Mouse (Mus musculus) liver (tissue): ENCODE measurements around the gene Tbk1.

Source experiments
- DNase-seq: peaks from one replicate; pipeline ENCODE4 v3.0.0-alpha.2; 2020; ENCODE audit warnings: mixed read lengths

Gene Tbk1

DNA sequence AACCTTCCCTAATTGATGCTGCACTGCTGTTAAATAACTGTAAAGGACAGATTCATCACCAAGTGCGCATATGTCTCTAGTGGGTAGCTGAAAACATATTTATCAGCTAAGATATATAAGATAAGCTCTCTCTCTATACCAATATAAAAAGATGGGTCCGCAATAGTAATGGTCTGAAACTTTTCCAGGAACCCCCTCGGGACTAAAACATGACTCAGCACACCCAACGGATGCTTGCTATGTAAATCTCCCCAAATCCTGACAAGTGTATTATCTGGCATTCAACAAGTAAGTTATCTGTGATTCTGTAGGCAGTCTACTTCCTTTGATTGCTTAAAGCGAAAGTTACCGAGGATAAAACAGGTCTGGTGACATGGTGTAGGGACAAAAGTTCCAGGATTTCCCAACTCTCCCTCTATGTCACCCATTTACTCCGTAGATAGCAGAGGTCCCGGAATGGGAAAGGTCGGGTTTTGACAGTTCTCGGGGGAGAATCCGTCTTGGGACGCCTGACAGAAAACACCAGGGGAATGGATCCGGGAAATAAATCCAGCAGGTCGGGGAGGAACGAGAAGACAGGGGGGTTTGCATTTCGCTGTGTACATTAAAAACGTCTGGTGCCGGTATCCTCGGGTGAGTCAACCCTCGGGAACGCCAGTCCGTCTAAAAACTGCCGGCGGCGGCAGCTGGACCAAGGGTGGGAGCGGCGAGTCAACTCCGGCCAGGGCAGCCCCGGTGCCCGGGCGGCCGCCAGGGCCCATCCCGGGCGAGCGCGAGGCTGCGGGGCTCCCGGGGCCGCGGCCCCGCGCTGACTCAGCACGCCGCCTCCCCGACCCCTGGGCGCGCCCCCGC is 570 bp downstream of the Tbk1 start:
- peak; percentile 36 for DNase-seq

DNA sequence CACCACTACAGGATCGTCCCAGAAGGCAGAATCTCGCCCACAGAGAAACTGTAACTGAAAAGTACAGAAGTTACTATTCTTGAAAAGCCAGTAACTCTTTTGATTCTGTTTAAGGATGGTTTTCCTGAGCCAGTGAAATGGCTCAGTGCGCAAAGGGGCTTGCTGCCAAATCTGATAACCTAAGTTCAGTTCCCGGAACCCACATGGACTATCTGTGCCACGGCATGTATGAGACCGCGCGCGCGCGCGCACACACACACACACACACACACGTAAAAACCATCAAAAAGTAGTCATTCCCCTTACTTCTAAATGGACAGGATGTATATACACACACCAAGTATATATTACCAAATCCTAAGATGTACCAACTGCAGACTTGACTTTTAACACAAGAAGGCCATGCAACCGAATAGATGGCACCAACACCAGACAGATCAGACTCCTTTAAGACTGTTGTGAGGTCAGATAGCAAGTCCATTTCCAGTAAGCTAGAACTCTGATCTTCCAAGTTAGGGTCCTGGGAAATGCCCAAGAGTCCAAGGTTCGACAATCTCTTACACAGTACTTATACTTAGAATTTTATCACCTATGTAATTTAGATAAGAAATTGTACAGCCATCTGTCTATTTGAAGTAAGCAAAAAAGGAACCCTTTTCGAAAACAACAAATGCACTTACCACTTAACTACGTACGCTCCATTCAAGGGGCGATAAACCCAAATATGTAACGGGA is 1.4 kb downstream of the Tbk1 start:
- no peak for DNase-seq

DNA sequence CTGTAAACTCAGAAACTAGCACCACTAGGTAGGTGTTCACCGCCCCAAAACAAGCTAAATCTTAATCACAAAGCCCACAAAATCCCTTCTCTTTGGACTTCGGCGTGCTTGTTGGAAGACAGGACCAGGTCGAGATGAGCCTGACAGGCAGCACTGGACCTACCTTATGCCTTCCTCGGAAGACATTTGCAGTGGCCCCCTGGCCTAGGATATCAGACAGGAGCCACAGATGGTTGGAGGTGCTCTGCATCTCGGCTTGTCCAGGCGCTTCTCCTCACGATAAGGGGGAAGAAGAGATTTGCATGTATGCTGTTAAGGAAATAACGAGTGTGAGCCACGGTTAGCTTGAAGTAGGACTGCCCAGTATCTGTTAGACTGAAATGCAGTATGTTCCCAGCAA is 2.6 kb downstream of the Tbk1 start:
- no peak for DNase-seq

DNA sequence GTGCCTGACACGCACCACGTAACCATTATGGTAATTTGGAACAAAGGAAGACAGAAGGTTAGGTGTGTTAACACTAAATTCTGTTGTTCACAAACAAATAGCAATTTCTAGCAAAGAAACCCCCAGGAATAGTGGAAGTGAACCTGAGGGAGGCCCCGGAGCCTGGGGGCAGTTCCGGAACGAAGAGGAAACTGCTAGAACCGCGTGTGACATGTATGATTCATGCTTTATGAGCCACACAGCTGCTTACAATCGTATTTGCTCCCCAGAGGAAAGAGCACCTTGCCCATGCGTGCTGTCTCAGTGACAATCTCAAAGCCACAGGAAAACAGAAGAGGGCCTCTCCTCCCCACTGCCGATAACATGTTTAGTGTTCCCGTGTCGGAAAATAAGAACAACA is 3.6 kb downstream of the Tbk1 start:
- DNase-seq, result no peak

DNA sequence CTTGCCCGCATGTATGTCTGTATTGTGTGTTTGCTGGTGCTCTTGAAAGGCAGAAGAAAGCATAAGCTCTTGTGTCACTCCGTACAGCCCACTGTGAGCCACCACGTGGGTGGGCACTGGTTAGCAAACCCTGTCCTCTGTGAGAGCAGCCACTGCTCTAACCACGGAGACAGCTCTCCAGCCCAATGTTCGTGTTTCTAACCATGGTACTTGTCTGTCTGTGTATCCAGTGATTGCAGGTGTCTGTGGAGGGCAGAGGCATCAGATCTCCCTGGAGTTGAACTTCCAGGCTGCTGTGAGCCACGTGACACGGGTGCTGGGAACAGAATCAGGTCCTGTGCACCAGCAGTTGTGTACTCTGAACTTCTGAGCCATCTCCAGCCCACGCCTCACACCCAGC is 4.3 kb downstream of the Tbk1 start:
- DNase-seq, result no peak

DNA sequence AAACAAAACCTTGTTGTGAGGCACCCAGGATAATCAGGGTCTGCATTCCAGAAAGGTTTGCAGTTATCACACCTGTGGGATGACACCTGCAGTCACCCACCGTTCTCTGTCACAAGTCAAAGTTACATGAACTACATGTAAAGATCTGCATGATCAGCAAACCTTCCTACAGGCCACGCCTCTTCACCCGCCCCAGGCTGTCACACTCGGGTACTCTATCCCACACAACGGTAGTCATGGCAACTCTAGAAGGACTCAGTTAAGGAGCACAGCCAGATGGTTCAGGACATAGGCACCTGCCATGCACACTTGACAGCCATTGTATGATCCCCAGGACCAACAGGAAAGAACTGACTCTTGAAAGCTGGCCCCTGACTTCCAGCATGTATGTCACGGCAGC is 5.2 kb downstream of the Tbk1 start:
- DNase-seq, result no peak

DNA sequence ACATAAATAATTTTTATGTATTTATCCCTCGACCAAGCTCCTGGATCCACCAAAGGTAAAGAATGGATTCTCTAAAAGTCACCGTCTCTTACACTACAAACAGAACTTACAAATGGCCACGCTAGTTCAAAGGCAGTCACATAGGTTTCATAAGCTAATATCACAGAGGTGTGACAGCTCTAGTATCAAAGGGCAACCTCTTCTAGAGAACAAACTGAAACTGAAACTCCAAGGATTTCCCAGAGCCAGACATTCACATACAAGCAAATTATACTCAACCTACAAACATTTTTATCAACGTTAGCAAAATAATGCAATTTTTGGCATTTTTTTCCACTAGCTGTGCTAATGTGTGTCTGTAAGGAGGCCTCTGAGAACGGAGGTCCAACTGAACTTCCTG is 6.2 kb downstream of the Tbk1 start:
- no peak for DNase-seq

DNA sequence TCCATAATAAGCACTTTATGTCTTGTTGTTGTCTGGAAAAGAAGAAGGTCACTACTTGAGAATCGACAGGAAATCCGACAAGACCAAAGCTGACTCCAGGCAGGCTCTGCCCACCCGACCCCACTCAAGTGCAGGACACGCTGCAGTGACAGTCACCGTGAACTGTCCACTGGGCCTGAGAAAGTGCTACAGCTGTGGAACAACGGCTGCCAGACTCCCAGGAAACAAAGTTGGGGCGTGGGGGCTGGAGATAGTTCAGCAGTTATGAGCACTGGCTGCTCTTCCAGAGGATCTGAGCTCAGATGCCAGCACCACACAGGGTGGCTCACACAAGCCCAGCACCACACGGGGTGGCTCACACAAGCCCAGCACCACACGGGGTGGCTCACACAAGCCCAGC is 10.2 kb downstream of the Tbk1 start:
- DNase-seq, result no peak

DNA sequence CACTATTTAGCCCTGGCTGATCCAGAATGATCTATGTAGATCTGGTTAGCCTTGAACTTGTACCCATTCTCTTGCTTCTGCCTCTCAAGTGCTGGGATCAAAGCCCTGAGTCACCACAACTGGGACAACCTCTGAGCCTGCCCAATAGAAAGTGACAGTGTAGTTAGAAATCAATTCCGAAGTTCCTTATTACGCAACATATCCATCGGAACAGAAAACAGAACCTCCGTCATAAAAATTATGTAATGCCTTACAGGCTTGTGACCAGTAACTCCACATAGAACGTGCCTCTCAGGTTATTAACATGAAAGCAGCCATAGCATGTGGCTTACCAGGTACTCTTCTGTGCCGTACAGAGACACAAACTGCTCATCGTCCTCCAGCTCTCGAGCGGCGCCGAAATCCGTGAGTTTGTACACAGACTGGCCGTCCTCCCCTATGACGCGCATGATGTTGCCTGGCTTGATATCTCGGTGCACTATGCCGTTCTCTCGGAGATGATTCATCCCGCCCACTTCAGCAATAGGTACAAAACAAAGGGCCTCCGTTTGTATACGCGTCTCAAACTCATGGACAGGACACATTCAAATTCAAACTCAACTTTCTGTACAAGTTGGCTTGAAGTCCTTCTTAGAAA is 15.0 kb downstream of the Tbk1 start:
- DNase-seq, result no peak

DNA sequence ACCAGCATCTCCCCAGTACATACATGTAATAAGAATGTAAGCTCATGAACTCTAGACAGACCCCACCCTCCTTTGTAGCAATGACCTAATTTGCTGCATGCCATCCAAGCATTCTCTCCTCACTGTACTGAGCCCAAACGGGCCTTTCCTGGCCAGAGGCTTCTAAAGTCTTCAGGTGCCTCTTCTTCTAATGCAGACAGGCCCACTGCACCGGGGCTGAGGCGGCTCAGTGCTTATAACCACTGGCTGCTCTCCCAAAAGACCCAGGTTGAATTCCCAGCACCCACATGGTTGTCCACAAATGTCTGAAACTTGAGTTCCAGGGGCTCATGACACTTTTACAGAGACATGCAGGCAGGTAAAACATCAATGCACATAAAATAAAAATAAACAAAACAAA is 15.6 kb downstream of the Tbk1 start:
- no peak for DNase-seq

DNA sequence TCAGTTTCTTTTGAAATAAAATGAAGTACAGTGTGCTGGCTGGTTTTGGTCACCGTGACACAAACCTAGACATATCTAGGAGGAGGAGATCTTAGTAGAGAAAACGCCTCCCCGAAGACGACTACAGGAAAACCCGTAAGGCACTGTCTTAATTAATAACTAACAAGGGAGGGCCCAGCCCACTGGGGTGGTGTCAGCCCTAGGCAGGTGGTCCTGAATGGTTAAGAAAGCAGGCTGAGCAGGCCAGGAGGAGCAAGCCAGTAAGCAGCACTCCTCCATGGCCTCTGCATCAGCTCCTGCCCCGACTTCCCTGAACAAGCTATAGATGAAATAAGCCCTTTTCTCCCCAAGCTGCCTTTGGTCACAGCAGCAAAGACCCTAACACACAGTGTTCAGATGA is 16.8 kb downstream of the Tbk1 start:
- no peak for DNase-seq

DNA sequence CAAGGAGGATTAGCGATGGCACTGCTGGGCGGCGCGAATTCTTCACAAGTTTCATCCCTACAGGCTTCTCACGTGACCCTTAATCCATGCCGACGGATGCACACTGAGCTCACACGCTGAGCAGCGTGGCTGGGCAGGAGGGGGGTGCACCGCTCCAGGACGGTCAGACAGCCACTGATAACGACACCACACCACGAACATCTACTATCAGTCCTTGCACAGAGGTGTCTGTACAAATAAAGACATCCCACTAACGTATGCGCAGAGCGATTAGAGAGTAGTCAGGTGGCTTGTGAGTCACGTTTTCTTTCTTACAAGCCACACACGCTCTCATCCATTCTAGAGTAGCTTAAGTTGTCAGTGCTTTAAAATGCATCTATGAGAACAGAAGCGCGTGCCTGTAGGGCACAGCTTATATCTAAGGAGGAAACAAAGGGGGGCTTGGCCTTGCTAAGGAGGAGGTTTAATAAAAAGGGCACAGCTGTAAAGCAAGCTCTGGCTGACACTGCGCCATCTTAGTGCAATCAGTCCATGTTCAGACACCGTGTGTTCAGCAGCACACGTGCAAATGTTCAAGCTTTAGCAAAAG is 17.5 kb downstream of the Tbk1 start:
- peak; percentile 91 for DNase-seq

DNA sequence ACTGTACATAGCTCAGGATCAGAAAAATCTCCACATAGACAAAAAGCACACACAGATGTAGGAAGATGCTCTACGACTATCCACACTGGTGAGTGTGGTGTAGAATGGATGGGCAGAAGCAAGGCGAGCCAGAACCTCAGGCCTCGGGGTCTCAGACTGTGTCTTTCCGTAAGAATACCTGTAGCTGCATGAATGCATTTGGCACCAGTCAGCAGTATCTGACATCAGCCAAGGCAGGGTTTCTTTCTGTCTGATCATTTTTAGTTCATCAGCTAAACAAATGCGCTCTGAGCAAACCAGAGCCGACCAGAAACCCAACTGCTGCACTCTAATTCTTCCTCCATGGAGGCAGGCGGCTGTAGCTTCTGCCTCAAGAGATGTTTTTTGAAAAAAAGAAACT is 18.1 kb downstream of the Tbk1 start:
- no peak for DNase-seq

DNA sequence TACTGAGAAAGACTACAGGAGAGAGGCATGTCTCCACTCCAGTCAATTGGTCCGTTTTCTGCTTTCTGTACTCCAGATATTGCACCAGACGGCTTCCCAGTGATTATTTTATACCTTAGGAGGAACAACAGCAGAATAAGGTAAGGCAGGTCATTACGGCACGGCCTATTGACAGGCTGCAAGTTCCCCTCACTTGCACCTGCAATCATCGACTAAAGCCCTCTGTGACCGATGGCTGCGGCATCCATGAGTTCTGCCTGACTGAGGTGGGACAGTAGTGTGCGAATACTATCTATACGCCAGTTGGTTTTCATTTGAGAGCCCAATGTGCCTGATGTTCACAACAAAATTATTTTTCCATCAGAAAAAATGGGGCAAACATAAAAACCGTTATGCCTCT is 18.6 kb downstream of the Tbk1 start:
- no peak for DNase-seq

DNA sequence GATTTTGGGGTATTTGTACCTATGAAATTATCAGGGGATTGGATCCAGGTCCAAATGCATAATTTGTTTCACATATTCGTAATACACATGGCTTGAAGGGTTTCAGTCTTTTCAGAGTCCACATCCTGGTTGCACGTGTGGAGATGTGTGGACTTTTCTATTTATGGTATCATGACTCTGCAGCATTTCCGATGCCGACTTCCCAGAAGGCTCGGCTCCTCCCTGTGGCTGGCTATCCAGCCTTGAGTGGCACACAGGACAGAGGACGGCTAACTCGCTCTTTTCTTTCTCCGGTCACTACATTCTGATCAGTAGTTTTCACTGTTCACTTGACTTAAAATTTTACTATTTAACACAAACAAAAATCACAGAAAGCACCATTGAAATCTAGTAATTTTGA is 22.1 kb downstream of the Tbk1 start:
- DNase-seq, result peak; percentile 55

DNA sequence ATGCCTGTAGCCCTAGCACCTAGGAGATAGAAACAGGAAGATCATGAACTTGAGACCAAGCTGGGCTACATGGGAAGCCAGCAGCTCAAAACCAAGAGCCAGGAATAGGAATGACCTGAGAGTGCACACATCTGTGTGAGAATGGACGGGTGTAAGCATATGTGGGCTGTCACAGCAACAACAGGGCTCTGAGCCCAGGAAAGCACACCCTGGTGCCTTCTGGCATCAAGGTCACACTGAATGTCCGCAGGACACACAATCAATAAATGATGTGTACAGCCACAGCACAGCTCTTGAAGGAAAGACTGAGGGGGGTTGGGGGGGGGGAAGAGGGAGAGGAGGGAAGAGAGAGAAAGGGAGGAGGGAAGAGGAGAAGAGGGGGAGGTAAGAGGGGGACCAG is 28.4 kb downstream of the Tbk1 start:
- DNase-seq, result no peak

DNA sequence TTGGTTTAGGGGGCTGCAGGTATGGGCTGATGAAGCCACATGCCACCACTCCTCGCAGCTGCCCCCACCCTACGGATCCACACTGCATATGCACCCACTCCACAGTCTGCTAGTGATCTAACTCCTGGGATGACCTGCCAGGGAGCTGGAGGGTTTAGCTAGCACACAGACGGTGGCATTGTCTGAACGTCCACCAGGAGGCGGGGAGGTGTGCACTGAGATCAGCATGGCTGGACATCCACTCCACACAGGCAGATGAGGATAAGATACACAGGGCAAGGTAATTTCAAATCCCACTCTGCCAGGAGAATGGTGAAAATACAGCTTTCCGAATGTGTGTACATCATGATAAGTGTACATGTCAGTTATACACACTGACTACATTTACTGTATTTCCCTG is 30.3 kb downstream of the Tbk1 start:
- DNase-seq, result peak; percentile 55

DNA sequence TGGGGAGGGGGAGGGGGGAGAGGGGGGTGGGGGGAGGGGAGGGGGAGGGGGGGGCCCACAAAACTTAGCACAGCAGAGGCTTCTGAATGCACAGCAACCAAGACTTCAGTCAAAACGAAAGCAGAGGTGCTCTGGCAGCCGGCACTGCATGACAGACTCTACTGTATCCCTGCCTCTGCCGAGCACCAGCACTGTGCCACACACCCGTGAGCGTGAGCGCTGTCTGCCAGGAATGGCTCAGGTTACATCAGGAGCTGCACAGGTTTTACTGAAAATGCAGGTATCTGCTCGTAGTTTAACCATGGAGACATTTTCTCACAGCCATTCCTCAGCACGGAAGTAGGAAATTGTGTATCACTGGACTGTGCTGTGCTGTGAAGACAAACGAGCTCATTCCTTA is 36.3 kb downstream of the Tbk1 start:
- no peak for DNase-seq

DNA sequence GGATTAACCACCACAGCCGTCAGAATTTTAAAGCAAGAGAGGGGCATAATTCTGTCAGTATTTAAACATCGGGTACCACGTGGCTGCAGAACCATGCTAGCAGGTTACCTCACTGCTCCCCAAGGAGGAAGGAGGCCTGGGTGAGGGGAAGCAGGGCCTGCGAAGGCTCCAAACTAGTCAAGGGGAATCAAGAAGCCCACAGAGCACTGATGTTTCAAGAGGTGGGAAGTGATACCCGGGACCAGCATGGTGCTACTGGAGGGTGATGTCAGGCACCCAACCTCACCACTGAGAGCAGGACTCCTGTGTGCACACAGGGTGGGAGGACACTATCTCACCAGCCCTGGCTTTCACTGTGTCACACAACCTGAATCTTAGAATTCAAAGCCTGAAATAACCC is 36.9 kb downstream of the Tbk1 start:
- DNase-seq, result no peak

DNA sequence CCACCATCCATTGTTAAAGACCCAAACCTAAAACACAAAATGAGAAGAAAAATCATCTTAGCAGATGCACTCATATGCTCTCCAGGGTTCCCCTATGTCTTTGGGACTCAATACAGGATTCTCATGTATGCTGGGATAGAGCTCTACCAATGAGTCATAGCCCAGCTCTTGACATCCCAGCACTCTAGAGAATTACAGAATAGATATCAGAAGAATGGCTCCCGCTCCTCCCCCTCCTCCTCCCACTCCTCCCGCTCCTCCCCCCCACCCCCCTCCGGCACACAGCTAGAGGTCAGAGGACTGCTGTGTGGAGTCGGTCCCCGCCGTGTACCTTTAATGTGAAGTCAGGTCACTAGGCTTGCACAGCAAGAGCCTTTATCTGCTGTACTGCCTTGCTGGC is 39.4 kb downstream of the Tbk1 start:
- no peak for DNase-seq

DNA sequence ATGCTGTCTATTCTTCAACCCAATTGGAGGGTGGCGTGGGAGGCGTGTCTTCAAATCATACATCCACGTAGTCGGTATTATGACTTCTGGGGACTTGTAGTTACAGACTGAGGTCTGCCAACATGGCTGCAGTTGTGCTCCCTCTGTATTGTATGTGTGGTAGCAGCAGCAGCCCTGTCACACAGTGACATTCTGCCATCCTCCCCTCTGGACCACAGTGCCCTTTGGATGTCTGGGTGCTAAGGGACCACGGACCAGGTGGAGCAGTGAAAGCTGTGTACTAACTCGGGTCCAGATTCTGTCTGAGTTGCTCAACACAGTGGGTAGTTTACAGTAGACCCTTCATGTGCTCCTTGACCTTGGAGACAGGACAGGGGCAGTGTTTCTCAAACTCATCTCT is 43.0 kb downstream of the Tbk1 start:
- no peak for DNase-seq

DNA sequence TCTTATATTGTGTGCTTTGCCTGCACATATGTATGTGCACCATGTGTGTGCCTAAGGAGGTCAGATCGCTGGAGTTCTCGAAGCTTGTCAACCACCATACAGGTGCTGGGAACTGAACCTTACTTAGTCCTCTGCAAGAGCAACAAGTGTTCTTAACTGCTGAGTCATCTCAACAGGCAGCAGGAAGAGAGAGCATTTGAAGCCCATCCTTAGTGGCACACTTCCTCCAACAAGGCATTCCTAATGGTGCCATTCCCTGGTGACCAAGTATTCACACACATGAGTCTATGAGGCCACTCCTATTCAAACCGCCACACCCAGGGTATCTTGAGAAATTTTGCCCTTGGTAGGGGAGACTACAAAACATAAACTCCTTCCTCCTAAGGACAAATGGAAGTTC is 44.4 kb downstream of the Tbk1 start:
- DNase-seq, result no peak

DNA sequence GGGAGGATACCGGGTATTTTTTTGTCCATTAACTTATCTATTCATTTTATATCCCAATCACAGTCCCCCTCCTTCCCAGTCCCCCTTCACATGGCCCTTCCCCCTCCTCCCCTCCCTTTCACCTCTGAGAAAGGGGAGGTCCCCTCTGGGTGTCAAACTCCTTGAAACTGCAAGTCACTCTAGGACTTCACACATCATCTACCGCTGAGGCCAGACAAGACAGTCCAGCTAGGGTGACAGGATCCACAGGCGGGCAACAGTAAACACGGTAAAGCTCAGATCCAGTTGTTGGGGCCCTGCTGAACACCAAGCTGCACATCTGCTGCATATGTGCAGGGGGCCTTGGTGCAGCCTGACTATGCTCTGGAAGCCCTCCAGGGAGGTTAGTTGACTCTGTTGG is 51.6 kb downstream of the Tbk1 start:
- DNase-seq, result no peak
